Mouse (Mus musculus): Measurements from ENCODE around the gene Klhl12. TPM values are rescaled to one million over a fixed set of nuclear protein-coding genes. Genes with fewer than 3 reads are reported as not detected.
A peak's percentile ranks its signal among the peaks of the same experiment; 100 is the strongest.

The Klhl12 gene
- total and polyA plus RNA-seq, 2 experiments from 2014 or later, result 13.6 to 17.5 TPM

GRCm38 (mm10) chr1:134414501-134415167 is 40.7 kb upstream of the Klhl12 start:
- peaks cover 30% of the 10 kb centered on the region for H3K4me1 ChIP-seq (ENCODE audit: control insufficient read depth, insufficient read depth)
- peak overlapping the region; percentile 93 for H3K4me3 ChIP-seq (ENCODE audit: low read depth, low read length)
- H3K36me3 ChIP-seq (replicated peaks; ENCODE audit: control insufficient read depth, insufficient read depth, low read length), result peaks cover 29% of the 10 kb centered on the region
- ATAC-seq (ENCODE audit: insufficient read depth, low read depth), result peak; percentile 18; the same call in 1 of the 2 replicates
- no peak for DNase-seq (ENCODE audit: low spot score)
- TF ChIP-seq EP300 (IDR thresholded peaks at IDR 0.05; ENCODE audit: low read depth), result no peak
- TF ChIP-seq CTCF (IDR thresholded peaks at IDR 0.05; ENCODE audit: low read depth), result peak; percentile 27
- H3K9me3 ChIP-seq (replicated peaks; ENCODE audit: control insufficient read depth, low read length), result no peaks in the 10 kb centered on the region
- H3K27me3 ChIP-seq (ENCODE audit: control insufficient read depth, insufficient read depth, low read length), result no peaks in the 10 kb centered on the region
- H3K27ac ChIP-seq (ENCODE audit: low read depth), result peak overlapping the region; percentile 97
- peak overlapping the region; percentile 89 for H3K9ac ChIP-seq (replicated peaks; ENCODE audit: low read depth, low read length)
- peak overlapping the region; percentile 81 for H3K4me2 ChIP-seq (ENCODE audit: low read depth, low read length)
- WGBS, result 13% methylated on average over 11 of the region's 11 CpGs

DNA sequence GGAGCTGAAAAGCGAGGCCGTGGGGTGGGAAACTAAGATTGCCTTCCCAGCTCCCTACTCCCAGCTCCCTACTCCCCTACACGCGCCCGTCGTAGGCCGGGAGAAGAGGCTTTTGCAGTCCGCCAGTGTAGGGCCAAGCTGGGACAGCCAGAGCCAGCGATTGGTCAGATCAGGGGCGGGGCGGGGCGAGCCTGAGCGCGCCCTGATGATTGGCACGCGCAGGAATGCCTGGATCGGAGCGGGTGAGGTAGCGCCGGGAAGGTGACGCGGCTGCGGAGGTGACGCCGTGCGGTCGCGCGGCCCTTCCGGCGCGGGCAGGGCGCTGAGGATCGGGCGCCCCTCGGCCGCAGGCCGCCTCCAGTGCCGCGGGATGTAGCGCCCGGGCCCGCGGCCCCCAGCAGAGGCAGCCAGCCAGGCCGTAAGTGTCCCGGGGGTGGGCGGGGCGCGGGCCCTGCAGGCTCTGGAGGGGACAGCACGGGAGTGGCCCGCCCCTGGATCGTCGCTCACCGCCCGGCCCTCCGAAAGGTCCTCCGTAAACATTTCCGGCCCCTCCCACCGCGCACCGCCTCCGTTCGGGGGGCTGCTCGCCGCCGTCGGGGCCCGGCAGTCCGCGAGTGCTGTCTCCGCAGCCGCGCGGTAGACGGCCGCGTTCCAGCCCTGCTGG is 40.0 kb upstream of the Klhl12 start, which contains the start of gene Adipor1:
Gene Adipor1 (plus strand): TSS at position 211 of the 664 bp plus-strand sequence.
- Histone ChIP-seq H3K4me3 (ENCODE audit: low read depth, low read length) (peak within 1 kb of the TSS; percentile 93), H3K36me3 (replicated peaks; ENCODE audit: control insufficient read depth, insufficient read depth, low read length) (peaks cover 22% of the 10 kb centered on the region), H3K4me2 (ENCODE audit: low read depth, low read length) (peak within 1 kb of the TSS; percentile 81), H3K4me1 (ENCODE audit: control insufficient read depth, insufficient read depth) (peaks cover 35% of the 10 kb centered on the region), H3K9ac (replicated peaks; ENCODE audit: low read depth, low read length) (peak within 1 kb of the TSS; percentile 89), H3K9me3 (replicated peaks; ENCODE audit: control insufficient read depth, low read length) (no peaks in the 10 kb centered on the region), H3K27me3 (ENCODE audit: control insufficient read depth, insufficient read depth, low read length) (no peaks in the 10 kb centered on the region), H3K27ac (ENCODE audit: low read depth) (peak within 1 kb of the TSS; percentile 97)
- no peak; the same call in 1 of the 2 replicates for TF ChIP-seq CTCF (IDR thresholded peaks at IDR 0.05; ENCODE audit: low read depth)
- no peak for TF ChIP-seq EP300 (IDR thresholded peaks at IDR 0.05; ENCODE audit: low read depth)
- peak; percentile 97 for DNase-seq (ENCODE audit: low spot score)
- ATAC-seq (ENCODE audit: insufficient read depth, low read depth), result peak; percentile 99
- WGBS, result under 1% methylated on average over 60 of the region's 77 CpGs

DNA sequence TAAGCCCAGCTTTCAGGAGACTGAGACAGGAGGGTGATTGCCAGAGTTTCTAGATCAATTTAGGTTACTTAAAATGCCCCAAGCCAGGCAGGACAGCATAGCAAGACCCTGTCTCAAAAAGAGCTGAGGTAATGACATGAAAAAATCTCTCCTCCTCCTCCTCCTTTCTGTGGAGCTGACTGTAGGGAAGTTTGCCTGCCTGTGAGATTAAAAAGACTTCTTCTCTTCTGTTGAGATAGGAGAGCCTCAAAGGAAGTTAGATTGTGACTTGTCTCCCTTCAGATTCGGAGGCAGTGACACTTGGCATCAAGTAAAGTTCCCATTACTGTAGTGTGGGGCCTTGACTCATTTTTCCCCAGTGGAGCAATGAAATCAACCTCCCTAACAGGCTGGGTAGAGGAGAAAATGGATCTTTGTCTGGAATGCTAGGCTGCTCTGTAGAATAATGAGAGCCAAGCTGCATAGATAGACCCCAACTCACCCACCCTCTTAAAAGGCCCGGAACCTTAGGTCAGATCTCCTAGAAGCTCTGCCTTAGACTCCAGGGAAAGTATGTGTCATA is 36.8 kb upstream of the Klhl12 start:
- H3K9ac ChIP-seq (replicated peaks; ENCODE audit: low read depth, low read length), result no peak overlapping the region
- peaks cover 15% of the 10 kb centered on the region for H3K36me3 ChIP-seq (replicated peaks; ENCODE audit: control insufficient read depth, insufficient read depth, low read length)
- no peak for TF ChIP-seq EP300 (IDR thresholded peaks at IDR 0.05; ENCODE audit: low read depth)
- no peak overlapping the region for H3K4me3 ChIP-seq (ENCODE audit: low read depth, low read length)
- DNase-seq (ENCODE audit: low spot score) (peak; percentile 39), ATAC-seq (ENCODE audit: insufficient read depth, low read depth) (no peak)
- H3K4me1 ChIP-seq (ENCODE audit: control insufficient read depth, insufficient read depth), result peaks cover 38% of the 10 kb centered on the region
- H3K4me2 ChIP-seq (ENCODE audit: low read depth, low read length), result no peak overlapping the region
- H3K27ac ChIP-seq (ENCODE audit: low read depth), result peak overlapping the region; percentile 71
- WGBS, result 45% methylated on average over 2 of the region's 2 CpGs
- no peaks in the 10 kb centered on the region for H3K9me3 ChIP-seq (replicated peaks; ENCODE audit: control insufficient read depth, low read length)
- H3K27me3 ChIP-seq (ENCODE audit: control insufficient read depth, insufficient read depth, low read length), result no peaks in the 10 kb centered on the region

- peaks cover 38% of the 10 kb centered on the region for H3K4me1 ChIP-seq (ENCODE audit: control insufficient read depth, insufficient read depth)
- DNase-seq (ENCODE audit: low spot score), result no peak
- WGBS, result 38% methylated on average over 1 of the region's 1 CpGs
- peak overlapping the region; percentile 4; the same call in 1 of the 2 replicates for H3K4me2 ChIP-seq (ENCODE audit: low read depth, low read length)
- H3K9me3 ChIP-seq (replicated peaks; ENCODE audit: control insufficient read depth, low read length), result no peaks in the 10 kb centered on the region
- no peaks in the 10 kb centered on the region for H3K27me3 ChIP-seq (ENCODE audit: control insufficient read depth, insufficient read depth, low read length)
- TF ChIP-seq CTCF (IDR thresholded peaks at IDR 0.05; ENCODE audit: low read depth) (no peak), EP300 (IDR thresholded peaks at IDR 0.05; ENCODE audit: low read depth) (no peak)
- peaks cover 22% of the 10 kb centered on the region for H3K36me3 ChIP-seq (replicated peaks; ENCODE audit: control insufficient read depth, insufficient read depth, low read length)
- H3K4me3 ChIP-seq (ENCODE audit: low read depth, low read length), result no peak overlapping the region
- ATAC-seq (ENCODE audit: insufficient read depth, low read depth), result no peak
- no peak overlapping the region for H3K9ac ChIP-seq (replicated peaks; ENCODE audit: low read depth, low read length)
- H3K27ac ChIP-seq (ENCODE audit: low read depth), result peak overlapping the region; percentile 71
These were observed 36.2 kb upstream of the Klhl12 start for GRCm38 (mm10) chr1:134419176-134419575.

DNA sequence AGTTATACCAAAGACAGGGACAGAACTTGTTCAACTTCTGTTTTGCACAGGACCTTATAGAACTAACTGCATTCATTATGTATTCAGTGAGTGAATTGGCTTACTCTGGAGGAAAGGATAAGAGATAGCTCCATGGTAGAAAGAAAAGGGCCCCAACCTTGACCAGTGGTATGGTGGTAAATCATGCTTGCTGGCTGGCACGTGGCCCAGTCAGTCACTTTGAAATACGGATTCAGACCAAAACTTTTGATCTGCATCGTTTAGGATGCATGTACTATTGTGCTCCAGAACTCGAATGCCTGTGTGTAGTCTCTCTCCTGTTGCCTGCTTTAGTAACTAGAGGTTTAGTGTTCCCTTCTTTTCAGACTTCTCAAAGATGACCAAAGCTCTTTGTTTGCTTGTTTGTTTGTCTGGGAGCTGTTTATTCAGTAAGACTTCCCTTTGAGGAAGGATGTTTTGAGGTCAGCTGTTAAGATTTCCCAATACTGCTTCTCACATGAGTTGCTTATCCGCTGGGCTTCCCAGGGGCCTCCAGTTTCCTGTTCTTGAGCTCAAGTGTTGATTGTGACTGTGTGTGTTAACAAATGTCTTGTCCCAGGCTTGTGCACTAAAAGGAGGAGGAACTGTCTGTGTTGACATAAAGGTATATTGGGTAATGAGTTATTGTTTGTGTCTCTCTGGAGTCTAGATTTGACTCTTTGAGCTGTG is 35.4 kb upstream of the Klhl12 start:
- Histone ChIP-seq H3K27me3 (ENCODE audit: control insufficient read depth, insufficient read depth, low read length) (no peaks in the 10 kb centered on the region), H3K9me3 (replicated peaks; ENCODE audit: control insufficient read depth, low read length) (no peaks in the 10 kb centered on the region), H3K4me1 (ENCODE audit: control insufficient read depth, insufficient read depth) (peaks cover 38% of the 10 kb centered on the region), H3K36me3 (replicated peaks; ENCODE audit: control insufficient read depth, insufficient read depth, low read length) (peaks cover 29% of the 10 kb centered on the region), H3K27ac (ENCODE audit: low read depth) (peak overlapping the region; percentile 71), H3K9ac (replicated peaks; ENCODE audit: low read depth, low read length) (no peak overlapping the region), H3K4me2 (ENCODE audit: low read depth, low read length) (peak overlapping the region; percentile 4), H3K4me3 (ENCODE audit: low read depth, low read length) (no peak overlapping the region)
- ATAC-seq (ENCODE audit: insufficient read depth, low read depth) (no peak), DNase-seq (ENCODE audit: low spot score) (peak; percentile 57)
- 42% methylated on average over 5 of the region's 5 CpGs for WGBS
- TF ChIP-seq EP300 (IDR thresholded peaks at IDR 0.05; ENCODE audit: low read depth), result no peak
- no peak for TF ChIP-seq CTCF (IDR thresholded peaks at IDR 0.05; ENCODE audit: low read depth)

All from heart, postnatal 0 days (tissue).